ENCODE assay signal across 8 mouse cellular contexts in the genomic region with DNA sequence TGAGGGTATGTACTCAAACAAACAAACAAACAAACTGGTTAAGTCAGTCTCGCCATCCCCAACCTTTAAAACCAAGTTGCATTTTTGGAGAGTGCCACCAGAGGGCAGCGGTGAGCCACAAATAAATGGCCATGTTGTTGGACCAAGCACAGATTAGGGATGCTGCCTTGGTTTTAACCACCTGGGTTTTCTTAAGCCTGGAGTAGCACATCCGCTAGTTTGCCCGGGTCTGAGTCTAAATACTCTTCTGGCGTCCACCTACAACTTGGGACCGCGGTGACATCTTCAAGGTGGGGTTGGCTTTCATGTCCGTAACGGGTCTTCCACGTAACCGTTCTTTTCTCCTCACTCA. TPM values are rescaled to one million over a fixed set of nuclear protein-coding genes. Genes with fewer than 3 reads are reported as not detected.
A peak's percentile ranks its signal among the peaks of the same experiment; 100 is the strongest.
DNase-seq lines count a peak whose midpoint lies in the region; ATAC-seq and TF ChIP-seq lines count a peak whose summit lies in the region.

No protein-coding gene starts in this region.

- H3K4me3 ChIP-seq in lung, postnatal 0 days (ENCODE audit: low read depth, low read length): no peak overlapping the region

- WGBS in large intestine, adult 2 months: 40% methylated on average over 11 of the region's 11 CpGs
- WGBS in lung, postnatal 0 days: 40% methylated on average over 11 of the region's 11 CpGs

- no peak overlapping the region for H3K27ac ChIP-seq in lung, postnatal 0 days (ENCODE audit: low read length)

- no peaks in the 10 kb centered on the region for H3K4me1 ChIP-seq in lung, postnatal 0 days (ENCODE audit: insufficient read depth, low read depth, low read length)

- no peak for TF ChIP-seq EP300 in lung, postnatal 0 days (IDR thresholded peaks at IDR 0.05)

- no peak for ATAC-seq in lung, postnatal 0 days
- ATAC-seq in inflammation-experienced regulatory T-cells, adult 6 months: no peak

- DNase-seq in 416B (ENCODE audit: low read depth) (peak; percentile 59), ES-CJ7 (ENCODE audit: low read depth, low spot score) (peak; percentile 80)
- DNase-seq in cerebellum, adult 11-12 months: peak; percentile 41
- DNase-seq in frontal cortex, postnatal 14 days (ENCODE audit: low spot score in 2 of 2): peak; percentile 44 to 78
- peak; percentile 18 for DNase-seq in large intestine, adult 2 months (ENCODE audit: low read depth, low spot score)
- peak; percentile 59 for DNase-seq in lung, postnatal 0 days (ENCODE audit: low spot score)
- DNase-seq in retina, postnatal 7 days (ENCODE audit: low read depth, low spot score): peak; percentile 63

- H3K9me3 ChIP-seq in lung, postnatal 0 days (ENCODE audit: low read length): no peaks in the 10 kb centered on the region

- TF ChIP-seq CTCF in lung, postnatal 0 days (IDR thresholded peaks at IDR 0.05): peak; percentile 88

- H3K4me2 ChIP-seq in lung, postnatal 0 days (replicated peaks; ENCODE audit: low read depth, low read length): no peak overlapping the region

- H3K36me3 ChIP-seq in lung, postnatal 0 days (ENCODE audit: insufficient read depth, low read length): no peaks in the 10 kb centered on the region

- no peaks in the 10 kb centered on the region for H3K27me3 ChIP-seq in lung, postnatal 0 days (replicated peaks; ENCODE audit: insufficient read depth, low read length)

- H3K9ac ChIP-seq in lung, postnatal 0 days (replicated peaks; ENCODE audit: low read depth): no peak overlapping the region

RNA-seq across cellular contexts. Expression of a gene that starts 34.7 kb away (rescaled TPM):
- polyA plus RNA-seq in large intestine, adult 2 months (2012; rRNA removed): 0.01 and 0.07 TPM in 2 replicates
- polyA plus RNA-seq in lung, postnatal 0 days (2015; fragmentation: Nextera tagmentation; extraction: Ambion mirVana): 0.07 and 0.12 TPM in 2 replicates
- polyA plus RNA-seq in inflammation-experienced regulatory T-cells, adult 6 months (2017; shearing (Covaris generic)): under 1 TPM; 0.12 to 0.57 (median 0.44) TPM

RNA-seq across cellular contexts. Expression of a gene that starts 58.0 kb away (rescaled TPM):
- polyA plus RNA-seq in large intestine, adult 2 months (2012; rRNA removed): 0.04 TPM in 1 of 2 replicates, not detected in the other
- polyA plus RNA-seq in lung, postnatal 0 days (2015; fragmentation: Nextera tagmentation; extraction: Ambion mirVana): not detected in 2 replicates
- polyA plus RNA-seq in inflammation-experienced regulatory T-cells, adult 6 months (2017; shearing (Covaris generic)): not detected

Comparison
In these comparisons a context has a peak if more than half of its experiments do, and no peak if none do; other contexts are left out.
1. DNase-seq: peak in every context shown above with its lines; median percentile 80 in ES-CJ7; 63 in retina, postnatal 7 days; 61 in frontal cortex, postnatal 14 days; 59 in 416B; 59 in lung, postnatal 0 days; 41 in cerebellum, adult 11-12 months; 18 in large intestine, adult 2 months.